Mouse (Mus musculus): ENCODE measurements around the gene Rbmxl1. TPM values are rescaled to one million over a fixed set of nuclear protein-coding genes. Genes with fewer than 3 reads are reported as not detected.
"Not testable (repeated sequence)": the region's sequence is repeated elsewhere in the genome, so short reads cannot be mapped to it uniquely, and the experiment has no call there.

Rbmxl1 gene
- polyA plus RNA-seq, 1 experiment, result 22.2 TPM

- H3K27me3 ChIP-seq (ENCODE audit: control insufficient read depth, insufficient read depth, low read length), result no peaks in the 10 kb centered on the region
These were observed 6.0 kb downstream of the Rbmxl1 start for GRCm38 (mm10) chr8:78502706-78503105.

DNA sequence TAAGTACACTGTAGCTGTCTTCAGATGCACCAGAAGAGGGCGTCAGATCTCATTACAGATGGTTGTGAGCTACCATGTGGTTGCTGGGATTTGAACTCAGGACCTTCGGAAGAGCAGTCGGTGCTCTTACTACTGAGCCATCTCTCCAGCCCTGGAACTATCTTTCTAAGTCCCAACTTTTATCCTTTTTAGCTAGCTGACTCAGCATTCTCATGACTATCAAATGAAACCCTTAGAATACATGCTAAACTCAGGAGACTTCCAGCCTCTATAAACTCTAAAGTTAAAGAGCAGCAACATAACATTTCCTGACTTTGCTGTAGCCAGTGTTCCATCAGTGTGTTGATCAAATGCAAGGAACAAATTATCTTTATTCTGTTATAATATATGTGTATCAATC, 12.4 kb downstream of the Rbmxl1 start:
- not testable (repeated sequence) for H3K4me3 ChIP-seq (ENCODE audit: extremely low read depth, insufficient read depth, insufficient read length); H3K36me3 ChIP-seq (ENCODE audit: control insufficient read depth, insufficient read depth, low read length); H3K4me1 ChIP-seq (ENCODE audit: control insufficient read depth, insufficient read depth, insufficient read length); H3K27ac ChIP-seq (ENCODE audit: insufficient read depth, low read length); DNase-seq (ENCODE audit: low read depth in 1 of 2, low spot score in 2 of 2); H3K27me3 ChIP-seq (ENCODE audit: control insufficient read depth, insufficient read depth, low read length)
- 96% methylated on average over 3 of the region's 3 CpGs for WGBS

More at GRCm38 (mm10) chr8:78502706-78503105, 6.0 kb downstream of the Rbmxl1 start:
- 92% methylated on average over 2 of the region's 2 CpGs for WGBS
- no peaks in the 10 kb centered on the region for H3K36me3 ChIP-seq (ENCODE audit: control insufficient read depth, insufficient read depth, low read length)
- H3K4me3 ChIP-seq (ENCODE audit: extremely low read depth, insufficient read depth, insufficient read length), result no peak overlapping the region
- H3K4me1 ChIP-seq (ENCODE audit: control insufficient read depth, insufficient read depth, insufficient read length), result peaks cover 3% of the 10 kb centered on the region; the same call in 1 of the 2 replicates
- no peak for DNase-seq (ENCODE audit: low read depth in 1 of 2, low spot score in 2 of 2)
- no peak overlapping the region for H3K27ac ChIP-seq (ENCODE audit: insufficient read depth, low read length)
- TF ChIP-seq CTCF (IDR thresholded peaks at IDR 0.05; ENCODE audit: extremely low read depth, insufficient read depth, insufficient read length, insufficient replicate concordance) (no peak), POLR2A (IDR thresholded peaks at IDR 0.05; ENCODE audit: low read depth, low read length) (no peak)

- Histone ChIP-seq H3K4me3 (ENCODE audit: extremely low read depth, insufficient read depth, insufficient read length) (no peak overlapping the region), H3K27me3 (ENCODE audit: control insufficient read depth, insufficient read depth, low read length) (no peaks in the 10 kb centered on the region), H3K27ac (ENCODE audit: insufficient read depth, low read length) (no peak overlapping the region), H3K36me3 (ENCODE audit: control insufficient read depth, insufficient read depth, low read length) (no peaks in the 10 kb centered on the region), H3K4me1 (ENCODE audit: control insufficient read depth, insufficient read depth, insufficient read length) (no peaks in the 10 kb centered on the region)
- 47% methylated on average over 2 of the region's 2 CpGs for WGBS
- TF ChIP-seq POLR2A (IDR thresholded peaks at IDR 0.05; ENCODE audit: low read depth, low read length), result no peak
- no peak for TF ChIP-seq CTCF (IDR thresholded peaks at IDR 0.05; ENCODE audit: extremely low read depth, insufficient read depth, insufficient read length, insufficient replicate concordance)
- no peak for DNase-seq (ENCODE audit: low read depth in 1 of 2, low spot score in 2 of 2)
These were observed 15.7 kb downstream of the Rbmxl1 start for GRCm38 (mm10) chr8:78493031-78493430.

DNA sequence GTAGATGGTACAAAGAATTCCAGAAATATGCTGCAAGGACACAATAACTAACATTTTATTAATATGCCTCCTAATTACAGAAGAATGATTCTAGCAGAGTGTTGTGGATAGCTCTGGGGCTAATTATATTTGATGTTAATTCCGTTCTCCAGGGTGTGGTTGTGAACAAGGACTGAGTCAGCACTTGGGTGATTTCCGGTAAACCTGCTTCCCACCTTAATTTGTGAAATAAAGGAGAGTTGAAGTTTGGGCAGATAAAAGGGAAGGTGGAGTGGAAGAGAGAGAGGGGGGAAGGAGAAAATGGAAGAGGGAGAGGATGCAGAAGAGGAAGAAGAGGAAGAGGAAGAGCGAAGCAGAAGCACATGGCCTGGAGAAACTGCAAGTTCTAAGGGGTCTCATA, 19.0 kb downstream of the Rbmxl1 start:
- Histone ChIP-seq H3K4me3 (ENCODE audit: extremely low read depth, insufficient read depth, insufficient read length) (no peak overlapping the region), H3K27me3 (ENCODE audit: control insufficient read depth, insufficient read depth, low read length) (no peaks in the 10 kb centered on the region), H3K36me3 (ENCODE audit: control insufficient read depth, insufficient read depth, low read length) (no peaks in the 10 kb centered on the region), H3K4me1 (ENCODE audit: control insufficient read depth, insufficient read depth, insufficient read length) (no peaks in the 10 kb centered on the region), H3K27ac (ENCODE audit: insufficient read depth, low read length) (no peak overlapping the region)
- DNase-seq (ENCODE audit: low read depth in 1 of 2, low spot score in 2 of 2), result no peak
- 85% methylated on average over 3 of the region's 3 CpGs for WGBS
- TF ChIP-seq POLR2A (IDR thresholded peaks at IDR 0.05; ENCODE audit: low read depth, low read length) (no peak), CTCF (IDR thresholded peaks at IDR 0.05; ENCODE audit: extremely low read depth, insufficient read depth, insufficient read length, insufficient replicate concordance) (no peak)

GRCm38 (mm10) chr8:78477051-78477829, 31.5 kb downstream of the Rbmxl1 start:
- no peak overlapping the region for H3K4me3 ChIP-seq (ENCODE audit: extremely low read depth, insufficient read depth, insufficient read length)
- TF ChIP-seq CTCF (IDR thresholded peaks at IDR 0.05; ENCODE audit: extremely low read depth, insufficient read depth, insufficient read length, insufficient replicate concordance) (no peak), POLR2A (IDR thresholded peaks at IDR 0.05; ENCODE audit: low read depth, low read length) (no peak)
- H3K36me3 ChIP-seq (ENCODE audit: control insufficient read depth, insufficient read depth, low read length), result no peaks in the 10 kb centered on the region
- H3K27ac ChIP-seq (ENCODE audit: insufficient read depth, low read length), result no peak overlapping the region
- no peaks in the 10 kb centered on the region for H3K4me1 ChIP-seq (ENCODE audit: control insufficient read depth, insufficient read depth, insufficient read length)
- no peaks in the 10 kb centered on the region for H3K27me3 ChIP-seq (ENCODE audit: control insufficient read depth, insufficient read depth, low read length)
- no peak for DNase-seq (ENCODE audit: low read depth in 1 of 2, low spot score in 2 of 2)
- 53% methylated on average over 6 of the region's 6 CpGs for WGBS

DNA sequence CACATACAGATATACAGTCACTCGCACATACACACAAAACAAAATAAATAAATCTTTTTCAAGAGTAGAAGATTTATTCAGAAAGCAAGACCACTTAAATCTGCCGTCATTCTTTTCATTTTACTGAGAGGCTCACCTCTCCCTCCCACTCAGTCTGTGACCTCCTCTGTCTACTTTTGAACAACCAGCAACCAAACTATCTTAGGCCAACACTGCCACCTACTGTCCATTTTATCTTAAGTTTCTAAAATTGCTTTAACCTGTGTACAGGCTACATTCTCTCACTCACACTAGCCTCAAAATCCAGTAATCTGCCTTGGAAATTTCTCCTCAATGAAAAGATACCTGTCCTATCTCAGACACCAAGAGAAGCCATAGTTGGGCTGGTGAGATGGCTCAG, 40.8 kb downstream of the Rbmxl1 start:
- TF ChIP-seq POLR2A (IDR thresholded peaks at IDR 0.05; ENCODE audit: low read depth, low read length) (no peak), CTCF (IDR thresholded peaks at IDR 0.05; ENCODE audit: extremely low read depth, insufficient read depth, insufficient read length, insufficient replicate concordance) (no peak)
- no peaks in the 10 kb centered on the region for H3K36me3 ChIP-seq (ENCODE audit: control insufficient read depth, insufficient read depth, low read length)
- no peak overlapping the region for H3K4me3 ChIP-seq (ENCODE audit: extremely low read depth, insufficient read depth, insufficient read length)
- no peak overlapping the region for H3K27ac ChIP-seq (ENCODE audit: insufficient read depth, low read length)
- H3K4me1 ChIP-seq (ENCODE audit: control insufficient read depth, insufficient read depth, insufficient read length), result no peaks in the 10 kb centered on the region
- WGBS, result 92% methylated on average over 2 of the region's 2 CpGs
- no peaks in the 10 kb centered on the region for H3K27me3 ChIP-seq (ENCODE audit: control insufficient read depth, insufficient read depth, low read length)
- no peak for DNase-seq (ENCODE audit: low read depth in 1 of 2, low spot score in 2 of 2)

GRCm38 (mm10) chr8:78463941-78464340, 44.8 kb downstream of the Rbmxl1 start:
- Histone ChIP-seq H3K4me1 (ENCODE audit: control insufficient read depth, insufficient read depth, insufficient read length) (no peaks in the 10 kb centered on the region), H3K4me3 (ENCODE audit: extremely low read depth, insufficient read depth, insufficient read length) (no peak overlapping the region), H3K27me3 (ENCODE audit: control insufficient read depth, insufficient read depth, low read length) (no peaks in the 10 kb centered on the region), H3K36me3 (ENCODE audit: control insufficient read depth, insufficient read depth, low read length) (no peaks in the 10 kb centered on the region), H3K27ac (ENCODE audit: insufficient read depth, low read length) (no peak overlapping the region)
- no peak for TF ChIP-seq CTCF (IDR thresholded peaks at IDR 0.05; ENCODE audit: extremely low read depth, insufficient read depth, insufficient read length, insufficient replicate concordance)
- TF ChIP-seq POLR2A (IDR thresholded peaks at IDR 0.05; ENCODE audit: low read depth, low read length), result no peak
- 92% methylated on average over 2 of the region's 2 CpGs for WGBS
- DNase-seq (ENCODE audit: low read depth in 1 of 2, low spot score in 2 of 2), result no peak

Data from spleen, adult 2 months (tissue).